In genomic region chr3:38783711-38784110, GRCm38 (mm10) we compare ENCODE assay signal across 18 mouse cellular contexts.
"Had no signal": no experiment of that assay in that cellular context is flagged by ENCODE, and none has a peak within 500 bp of the region (broad histone marks: within the 10 kb centered on the region; RNA-seq: fewer than 3 reads in every experiment).

No protein-coding gene starts in this region.

- H3K4me3 ChIP-seq: midbrain, embryonic 10.5 days; midbrain, embryonic 13.5 days; midbrain, embryonic 15.5 days; myocyte; neural tube, embryonic 13.5 days; neural tube, embryonic 15.5 days had no signal

- H3K4me2 ChIP-seq: lung, embryonic 14.5 days; midbrain, embryonic 13.5 days; midbrain, embryonic 15.5 days; neural tube, embryonic 13.5 days; neural tube, embryonic 15.5 days had no signal

- H3K9ac ChIP-seq: lung, embryonic 14.5 days; midbrain, embryonic 13.5 days; midbrain, embryonic 15.5 days; neural tube, embryonic 13.5 days; neural tube, embryonic 15.5 days had no signal

- H3K27me3 ChIP-seq: midbrain, embryonic 13.5 days; midbrain, embryonic 15.5 days; neural tube, embryonic 13.5 days; neural tube, embryonic 15.5 days had no signal

- H3K4me1 ChIP-seq: midbrain, embryonic 15.5 days had no signal

- H3K27ac ChIP-seq: midbrain, embryonic 10.5 days; neural tube, embryonic 13.5 days; neural tube, embryonic 15.5 days had no signal

- H3K36me3 ChIP-seq: midbrain, embryonic 10.5 days; midbrain, embryonic 13.5 days; midbrain, embryonic 15.5 days; neural tube, embryonic 13.5 days; neural tube, embryonic 15.5 days had no signal

- ATAC-seq: midbrain, embryonic 13.5 days; midbrain, embryonic 15.5 days had no signal

- H3K9me3 ChIP-seq: midbrain, embryonic 10.5 days; midbrain, embryonic 13.5 days; midbrain, embryonic 15.5 days; neural tube, embryonic 13.5 days; neural tube, embryonic 15.5 days had no signal

- DNase-seq: lung, adult 18-20 months; lung, embryonic 14.5 days; lung, postnatal 10 days; lung, postnatal 4 days; retina, postnatal 1 day; right cerebral cortex, adult 18-20 months; right cerebral cortex, postnatal 25 days; right cerebral cortex, postnatal 4 days; spleen, adult 18-20 months; thymus, adult 18-20 months; thymus, postnatal 14 days; thymus, postnatal 4 days had no signal
